9 mouse cellular contexts compared by ENCODE assay signal in genomic region chrX:7322288-7322687, GRCm38 (mm10). TPM values are rescaled to one million over a fixed set of nuclear protein-coding genes. Genes with fewer than 3 reads are reported as not detected.
DNase-seq lines count a peak whose midpoint lies in the region; ATAC-seq and TF ChIP-seq lines count a peak whose summit lies in the region.
"Had no signal": no experiment of that assay in that cellular context is flagged by ENCODE, and none has a peak within 500 bp of the region (broad histone marks: within the 10 kb centered on the region; RNA-seq: fewer than 3 reads in every experiment).

No protein-coding gene starts in this region.

- H3K27me3 ChIP-seq in G1E (ENCODE audit: insufficient read depth, low read length): no peaks in the 10 kb centered on the region
- H3K27me3 ChIP-seq: limb, embryonic 15.5 days had no signal

- ATAC-seq in G1E (ENCODE audit: extremely low read depth, insufficient number of reproducible peaks, low FRiP score, poor library complexity, severe bottlenecking): no peak

- intact Hi-C loops in heart, postnatal 10 days (cut with DNase I): loop anchor here (5.0 kb wide), 1 partner anchor 400 kb away; no protein-coding TSS in a partner anchor
- intact Hi-C loops in left cerebral cortex, postnatal 10 days (cut with DNase I): loop anchor here (5.0 kb wide), 1 partner anchor 50 kb away; no protein-coding TSS in a partner anchor

- DNase-seq in gastrocnemius, adult 18-20 months (ENCODE audit: low spot score): peak; percentile 42
- no peak for DNase-seq in gastrocnemius, postnatal 25 days
- DNase-seq in G1E (ENCODE audit: low spot score): no peak
- DNase-seq in cerebellum, adult 9-11 months: peak; percentile 46
- DNase-seq in heart, postnatal 10 days: peak; percentile 54 to 67
- peak; percentile 52 to 56 for DNase-seq in left cerebral cortex, postnatal 10 days (ENCODE audit: extremely low spot score in 1 of 2, low spot score in 2 of 2)
- DNase-seq in natural killer cell, adult 2 months (ENCODE audit: low spot score in 2 of 2): peak; percentile 45 to 59
- DNase-seq in testis, postnatal 10 days (ENCODE audit: low spot score): peak; percentile 76

- no peaks in the 10 kb centered on the region for H3K36me3 ChIP-seq in G1E (replicated peaks)
- H3K36me3 ChIP-seq: limb, embryonic 15.5 days had no signal

- peak; percentile 23; the same call in 1 of the 2 replicates for TF ChIP-seq CTCF in G1E (IDR thresholded peaks at IDR 0.05; ENCODE audit: low read depth, low read length)

- H3K9me3 ChIP-seq in G1E (replicated peaks): no peaks in the 10 kb centered on the region
- H3K9me3 ChIP-seq: limb, embryonic 15.5 days had no signal

- H3K4me3 ChIP-seq in G1E (ENCODE audit: low read depth, low read length): no peak overlapping the region
- H3K4me3 ChIP-seq: limb, embryonic 15.5 days had no signal

- H3K4me1 ChIP-seq in G1E (ENCODE audit: insufficient read depth, low read depth, low read length): no peaks in the 10 kb centered on the region
- H3K4me1 ChIP-seq: limb, embryonic 15.5 days had no signal

RNA-seq across cellular contexts. Expression of gene Clcn5, which starts 3.1 kb away (rescaled TPM):
- 1 to 10 TPM; 1.5 to 1.7 TPM for total RNA-seq in gastrocnemius, adult 18-20 months (2021)
- 1 to 10 TPM; 4.3 to 4.6 TPM for total RNA-seq in gastrocnemius, postnatal 25 days (2021)
- total RNA-seq in G1E (2014; fragmentation: Nextera tagmentation) (27.7 and 35.3 TPM in 2 replicates), G1E (2017) (23.9 and 29.6 TPM in 2 replicates)
- 5.5 and 7.0 TPM in 2 replicates for polyA plus RNA-seq in G1E (2012)
- total RNA-seq in heart, postnatal 10 days (2021): 10 to 100 TPM in 1 of 2 experiments, 1 to 10 TPM in 1; 9.1 to 11.7 TPM
- total RNA-seq in left cerebral cortex, postnatal 10 days (2021): 10 to 100 TPM; 16.2 to 20.1 TPM

RNA-seq across cellular contexts. Expression of gene Usp27x, which starts 53.3 kb away (rescaled TPM):
- under 1 TPM; 0.16 to 0.33 TPM for total RNA-seq in gastrocnemius, adult 18-20 months (2021)
- total RNA-seq in gastrocnemius, postnatal 25 days (2021): under 1 TPM; 0.20 to 0.35 TPM
- total RNA-seq in G1E (2014; fragmentation: Nextera tagmentation) (0.15 and 0.75 TPM in 2 replicates), G1E (2017) (0.55 and 0.81 TPM in 2 replicates)
- 0.10 and 0.17 TPM in 2 replicates for polyA plus RNA-seq in G1E (2012)
- total RNA-seq in heart, postnatal 10 days (2021): 1 to 10 TPM in 1 of 2 experiments, under 1 TPM in 1; 0.91 to 1.3 TPM
- 10 to 100 TPM; 15.5 to 16.2 TPM for total RNA-seq in left cerebral cortex, postnatal 10 days (2021)

Comparison
In these comparisons a context has a peak if more than half of its experiments do, and no peak if none do; other contexts are left out.
1. DNase-seq: peak in gastrocnemius, adult 18-20 months (single experiment), cerebellum, adult 9-11 months (single experiment), heart, postnatal 10 days (2 of 2), left cerebral cortex, postnatal 10 days (2 of 2), natural killer cell, adult 2 months (2 of 2) and testis, postnatal 10 days (single experiment); none in gastrocnemius, postnatal 25 days (single experiment) and G1E (single experiment).
2. RNA of gene Usp27x, which starts 53.3 kb away (total RNA-seq): 15.5 to 16.2 TPM in left cerebral cortex, postnatal 10 days; 0.91 to 1.3 TPM in heart, postnatal 10 days, 0.15 to 0.81 TPM in G1E, 0.20 to 0.35 TPM in gastrocnemius, postnatal 25 days and 0.16 to 0.33 TPM in gastrocnemius, adult 18-20 months; every median in the first group is over 4 times any median in the second.